Mouse (Mus musculus): Measurements from ENCODE around the gene Piezo1. TPM values are rescaled to one million over a fixed set of nuclear protein-coding genes. Genes with fewer than 3 reads are reported as not detected.

Gene Piezo1
- polyA plus RNA-seq, 1 experiment from 2014 or later, result 7.0 TPM

DNA sequence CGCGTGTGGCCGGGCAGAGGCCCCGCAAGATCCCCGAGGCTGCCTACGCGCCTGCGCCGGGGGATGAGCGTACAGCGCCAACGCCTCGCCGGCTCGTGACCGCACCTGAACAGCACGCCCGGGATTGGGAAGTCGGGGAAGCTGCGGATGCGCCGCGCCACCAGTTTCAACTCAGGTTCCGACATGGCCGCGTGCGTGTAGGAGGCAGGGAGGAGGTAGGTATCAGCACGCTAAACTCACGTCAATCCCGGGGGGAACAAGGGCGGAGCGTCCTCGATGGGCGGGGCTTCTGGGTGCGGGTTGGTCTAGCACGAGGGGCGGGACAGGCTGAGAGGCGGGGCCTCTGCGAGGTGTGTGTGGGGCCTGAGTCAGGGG lies 25.5 kb upstream of the Piezo1 start, which contains the start of gene Aprt:
Gene Aprt (minus strand): TSS at position 262 of the 375 bp plus-strand sequence.
- TF ChIP-seq CTCF (IDR thresholded peaks at IDR 0.05; ENCODE audit: low read depth), result no peak
- TF ChIP-seq EP300 (optimal IDR thresholded peaks at IDR 0.05), result no peak
- Histone ChIP-seq H3K27me3 (ENCODE audit: control insufficient read depth, insufficient read depth, low read length) (no peaks in the 10 kb centered on the region), H3K9ac (ENCODE audit: low read length) (peak within 1 kb of the TSS; percentile 70), H3K4me2 (replicated peaks; ENCODE audit: low read depth) (peak within 1 kb of the TSS; percentile 69), H3K27ac (replicated peaks) (peak within 1 kb of the TSS; percentile 77), H3K36me3 (ENCODE audit: control insufficient read depth, insufficient read depth, low read length) (peaks cover 7% of the 10 kb centered on the region), H3K4me1 (replicated peaks; ENCODE audit: control insufficient read depth, insufficient read depth) (peaks cover 6% of the 10 kb centered on the region; the same call in 1 of the 2 replicates), H3K9me3 (ENCODE audit: control insufficient read depth, low read length) (no peaks in the 10 kb centered on the region), H3K4me3 (ENCODE audit: low read depth, low read length) (peak within 1 kb of the TSS; percentile 57)
- peak; percentile 98 for DNase-seq (ENCODE audit: low spot score)
- WGBS, result 2% methylated on average over 39 of the region's 39 CpGs
- peak; percentile 90 for ATAC-seq (ENCODE audit: low FRiP score, low TSS enrichment)

- WGBS, result 11% methylated on average over 21 of the region's 21 CpGs
- TF ChIP-seq EP300 (optimal IDR thresholded peaks at IDR 0.05) (no peak), CTCF (IDR thresholded peaks at IDR 0.05; ENCODE audit: low read depth) (no peak)
- peaks cover 6% of the 10 kb centered on the region; the same call in 1 of the 2 replicates for H3K4me1 ChIP-seq (replicated peaks; ENCODE audit: control insufficient read depth, insufficient read depth)
Measured at GRCm38 (mm10) chr8:122575735-122576647, 24.9 kb upstream of the Piezo1 start.

GRCm38 (mm10) chr8:122575286-122575685 lies 24.2 kb upstream of the Piezo1 start:
- no peak overlapping the region for H3K9ac ChIP-seq (ENCODE audit: low read length)
- H3K4me2 ChIP-seq (replicated peaks; ENCODE audit: low read depth), result peak overlapping the region; percentile 69
- peak overlapping the region; percentile 71 for H3K27ac ChIP-seq (replicated peaks)
- peak overlapping the region; percentile 57; the same call in 1 of the 2 replicates for H3K4me3 ChIP-seq (ENCODE audit: low read depth, low read length)
- DNase-seq (ENCODE audit: low spot score), result peak; percentile 47
- TF ChIP-seq CTCF (IDR thresholded peaks at IDR 0.05; ENCODE audit: low read depth) (no peak), EP300 (optimal IDR thresholded peaks at IDR 0.05) (no peak)
- ATAC-seq (ENCODE audit: low FRiP score, low TSS enrichment), result peak; percentile 6; the same call in 1 of the 2 replicates
- H3K4me1 ChIP-seq (replicated peaks; ENCODE audit: control insufficient read depth, insufficient read depth), result peaks cover 6% of the 10 kb centered on the region; the same call in 1 of the 2 replicates
- WGBS, result 54% methylated on average over 8 of the region's 8 CpGs
- no peaks in the 10 kb centered on the region for H3K27me3 ChIP-seq (ENCODE audit: control insufficient read depth, insufficient read depth, low read length)
- no peaks in the 10 kb centered on the region for H3K9me3 ChIP-seq (ENCODE audit: control insufficient read depth, low read length)
- peaks cover 11% of the 10 kb centered on the region for H3K36me3 ChIP-seq (ENCODE audit: control insufficient read depth, insufficient read depth, low read length)

More at GRCm38 (mm10) chr8:122575735-122576647, 24.9 kb upstream of the Piezo1 start:
- peak overlapping the region; percentile 57 for H3K4me3 ChIP-seq (ENCODE audit: low read depth, low read length)
- peaks cover 11% of the 10 kb centered on the region for H3K36me3 ChIP-seq (ENCODE audit: control insufficient read depth, insufficient read depth, low read length)
- H3K9me3 ChIP-seq (ENCODE audit: control insufficient read depth, low read length), result no peaks in the 10 kb centered on the region
- peak overlapping the region; percentile 69 for H3K4me2 ChIP-seq (replicated peaks; ENCODE audit: low read depth)
- no peaks in the 10 kb centered on the region for H3K27me3 ChIP-seq (ENCODE audit: control insufficient read depth, insufficient read depth, low read length)
- DNase-seq (ENCODE audit: low spot score) (no peak), ATAC-seq (ENCODE audit: low FRiP score, low TSS enrichment) (peak; percentile 1; the same call in 1 of the 2 replicates)
- peak overlapping the region; percentile 70 for H3K9ac ChIP-seq (ENCODE audit: low read length)
- peak overlapping the region; percentile 77 for H3K27ac ChIP-seq (replicated peaks)

DNA sequence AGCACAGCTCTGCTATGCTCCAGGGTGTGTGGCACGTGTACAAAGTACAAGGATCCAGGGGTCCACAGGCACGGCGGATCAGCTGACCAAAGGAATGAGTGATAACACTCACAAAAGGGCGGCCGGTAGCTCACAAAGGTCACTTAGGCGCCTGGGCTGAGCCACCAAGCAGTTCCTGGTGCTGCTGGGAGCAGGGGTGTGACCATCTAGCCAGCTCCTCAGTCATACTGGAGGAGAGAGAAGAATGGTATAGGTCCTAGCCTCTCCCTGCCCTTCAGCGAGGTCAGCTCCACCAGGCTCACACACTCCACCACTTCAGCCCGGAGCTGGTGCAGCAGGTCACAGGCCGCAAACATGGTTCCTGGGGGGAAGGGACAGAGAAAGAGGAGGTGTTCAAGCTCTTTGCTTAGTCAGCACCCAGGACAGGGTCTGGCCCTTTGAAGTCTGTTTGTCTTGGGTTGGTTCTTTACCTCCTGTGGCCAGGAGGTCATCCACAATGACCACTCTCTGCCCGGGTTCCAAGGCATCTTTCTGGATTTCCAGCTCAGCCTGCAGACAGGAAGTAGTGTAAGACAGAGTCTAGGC lies 23.6 kb upstream of the Piezo1 start:
- Histone ChIP-seq H3K4me1 (replicated peaks; ENCODE audit: control insufficient read depth, insufficient read depth) (peaks cover 6% of the 10 kb centered on the region; the same call in 1 of the 2 replicates), H3K9me3 (ENCODE audit: control insufficient read depth, low read length) (no peaks in the 10 kb centered on the region), H3K4me2 (replicated peaks; ENCODE audit: low read depth) (peak overlapping the region; percentile 69; the same call in 1 of the 2 replicates), H3K27me3 (ENCODE audit: control insufficient read depth, insufficient read depth, low read length) (no peaks in the 10 kb centered on the region), H3K9ac (ENCODE audit: low read length) (no peak overlapping the region), H3K36me3 (ENCODE audit: control insufficient read depth, insufficient read depth, low read length) (peaks cover 11% of the 10 kb centered on the region), H3K27ac (replicated peaks) (peak overlapping the region; percentile 71), H3K4me3 (ENCODE audit: low read depth, low read length) (no peak overlapping the region)
- WGBS, result 37% methylated on average over 10 of the region's 10 CpGs
- DNase-seq (ENCODE audit: low spot score) (peak; percentile 76), ATAC-seq (ENCODE audit: low FRiP score, low TSS enrichment) (peak; percentile 65)
- no peak for TF ChIP-seq CTCF (IDR thresholded peaks at IDR 0.05; ENCODE audit: low read depth)
- TF ChIP-seq EP300 (optimal IDR thresholded peaks at IDR 0.05), result no peak

DNA sequence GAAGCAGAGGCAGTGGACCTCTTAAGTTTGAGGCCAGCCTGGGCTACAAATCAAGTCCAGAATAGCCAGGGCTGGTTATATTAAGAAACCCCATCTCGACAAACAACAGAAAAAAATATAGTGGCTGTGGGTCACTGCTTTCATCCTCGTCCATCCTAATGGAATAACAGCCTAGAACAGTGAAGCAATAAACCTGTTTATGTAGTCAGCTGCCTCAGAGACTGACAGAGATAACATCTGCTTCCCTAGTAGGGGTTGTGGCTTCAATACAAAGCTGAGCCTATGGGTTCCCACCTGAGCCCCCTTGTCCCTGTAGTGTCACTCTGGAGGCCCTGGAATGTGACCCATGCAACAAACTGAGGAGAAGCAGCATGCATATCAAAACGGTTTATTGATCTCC lies 23.1 kb upstream of the Piezo1 start:
- TF ChIP-seq EP300 (optimal IDR thresholded peaks at IDR 0.05), result no peak
- TF ChIP-seq CTCF (IDR thresholded peaks at IDR 0.05; ENCODE audit: low read depth), result no peak
- H3K4me2 ChIP-seq (replicated peaks; ENCODE audit: low read depth), result no peak overlapping the region
- H3K9me3 ChIP-seq (ENCODE audit: control insufficient read depth, low read length), result no peaks in the 10 kb centered on the region
- H3K4me3 ChIP-seq (ENCODE audit: low read depth, low read length), result no peak overlapping the region
- peaks cover 6% of the 10 kb centered on the region; the same call in 1 of the 2 replicates for H3K4me1 ChIP-seq (replicated peaks; ENCODE audit: control insufficient read depth, insufficient read depth)
- 39% methylated on average over 3 of the region's 3 CpGs for WGBS
- ATAC-seq (ENCODE audit: low FRiP score, low TSS enrichment) (no peak), DNase-seq (ENCODE audit: low spot score) (no peak)
- peak overlapping the region; percentile 53 for H3K27ac ChIP-seq (replicated peaks)
- H3K27me3 ChIP-seq (ENCODE audit: control insufficient read depth, insufficient read depth, low read length), result no peaks in the 10 kb centered on the region
- no peak overlapping the region for H3K9ac ChIP-seq (ENCODE audit: low read length)
- peaks cover 11% of the 10 kb centered on the region for H3K36me3 ChIP-seq (ENCODE audit: control insufficient read depth, insufficient read depth, low read length)
